Mouse (Mus musculus) midbrain, embryonic 16.5 days (tissue): ENCODE results near the gene Mmrn1. TPM values are rescaled to one million over a fixed set of nuclear protein-coding genes. Genes with fewer than 3 reads are reported as not detected.
"Not testable (repeated sequence)": the region's sequence is repeated elsewhere in the genome, so short reads cannot be mapped to it uniquely, and the experiment has no call there.

Experiments used
- ATAC-seq: fragments of 200-750 bp; cut with Nextera tagmentation; 2 replicates; pipeline ENCODE4 v1.8.0; 2017; ENCODE audit warnings: moderate TSS enrichment
- H3K27ac ChIP-seq: fragments of 300-500 bp; sonication (generic); 2 replicates; pipeline ENCODE4 v1.5.1; 2014; ENCODE audit warnings: mild to moderate bottlenecking, low read length, mixed read lengths
- H3K27me3 ChIP-seq: fragments of 300-500 bp; sonication (generic); 2 replicates; pipeline ENCODE4 v1.6.1; 2014; ENCODE audit warnings: low read depth, low read length, mixed read lengths; ENCODE audit not compliant: control insufficient read depth, insufficient read depth
- H3K36me3 ChIP-seq: fragments of 300-500 bp; sonication (generic); 2 replicates; pipeline ENCODE4 v1.6.1; 2014; ENCODE audit warnings: mild to moderate bottlenecking, low read length, moderate library complexity, mixed read lengths; ENCODE audit not compliant: control insufficient read depth, insufficient read depth
- H3K4me1 ChIP-seq: fragments of 300-500 bp; sonication (generic); 2 replicates; pipeline ENCODE4 v1.6.1; 2014; ENCODE audit warnings: mild to moderate bottlenecking, low read length, mixed read lengths; ENCODE audit not compliant: control insufficient read depth, insufficient read depth
- H3K4me2 ChIP-seq: fragments of 300-500 bp; sonication (generic); 2 replicates; pipeline ENCODE4 v1.6.1; 2014; ENCODE audit warnings: mild to moderate bottlenecking, low read length, mixed read lengths
- H3K4me3 ChIP-seq: fragments of 300-500 bp; sonication (generic); 2 replicates; pipeline ENCODE4 v1.5.1; 2014; ENCODE audit warnings: low read depth, mild to moderate bottlenecking, low read length, moderate library complexity, mixed read lengths
- H3K9ac ChIP-seq: fragments of 300-500 bp; sonication (generic); 2 replicates; pipeline ENCODE4 v1.6.1; 2014; ENCODE audit warnings: low read depth, low read length, mixed read lengths
- H3K9me3 ChIP-seq: fragments of 300-500 bp; sonication (generic); replicated peaks from 2 replicates; pipeline ENCODE4 v1.6.1; 2014; ENCODE audit warnings: mild to moderate bottlenecking, low read length, mixed read lengths; ENCODE audit not compliant: control insufficient read depth, poor library complexity, severe bottlenecking
- WGBS: fragments of 180-500 bp; shearing (Covaris S2); extraction: QIAGEN DNeasy Blood & Tissue Kit; methylation state at CpG from one replicate; pipeline ENCODE4 v1.1.7; 2014; 5-methylcytosine and 5-hydroxymethylcytosine counted together
- polyA plus RNA-seq: library from polyadenylated mRNA; unstranded; fragments of >200 nt; fragmentation: Nextera tagmentation; extraction: Ambion mirVana; gene quantifications from 2 replicates; pipeline ENCODE4 v1.2.1, GENCODE M21; 2015

Gene Mmrn1
- 1.5 and 1.8 TPM in 2 replicates for polyA plus RNA-seq

DNA sequence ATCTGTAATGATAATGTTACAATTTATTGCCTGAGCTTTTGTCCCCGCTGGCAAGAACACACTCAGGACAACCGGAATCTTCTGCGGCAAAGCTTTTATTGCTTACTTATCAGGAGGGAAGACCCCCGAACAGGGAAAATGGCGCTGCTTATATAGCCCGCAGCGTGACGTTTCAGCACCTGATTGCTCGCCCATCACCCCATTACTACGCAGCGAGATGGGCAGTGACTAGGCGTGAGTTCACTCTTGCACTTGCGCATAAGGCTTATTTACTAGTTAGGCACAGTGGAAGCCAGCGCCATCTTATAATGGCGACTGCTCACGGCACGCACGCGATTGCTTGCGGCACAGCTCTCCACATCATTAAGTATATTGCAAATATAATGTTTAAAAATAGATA lies at the start of gene Mmrn1:
TSS of gene Mmrn1 (plus strand) at position 301 of the 400 bp plus-strand sequence.
- WGBS = 96% methylated on average over 20 of the region's 20 CpGs
- H3K9ac ChIP-seq, ATAC-seq: not testable (repeated sequence)

DNA sequence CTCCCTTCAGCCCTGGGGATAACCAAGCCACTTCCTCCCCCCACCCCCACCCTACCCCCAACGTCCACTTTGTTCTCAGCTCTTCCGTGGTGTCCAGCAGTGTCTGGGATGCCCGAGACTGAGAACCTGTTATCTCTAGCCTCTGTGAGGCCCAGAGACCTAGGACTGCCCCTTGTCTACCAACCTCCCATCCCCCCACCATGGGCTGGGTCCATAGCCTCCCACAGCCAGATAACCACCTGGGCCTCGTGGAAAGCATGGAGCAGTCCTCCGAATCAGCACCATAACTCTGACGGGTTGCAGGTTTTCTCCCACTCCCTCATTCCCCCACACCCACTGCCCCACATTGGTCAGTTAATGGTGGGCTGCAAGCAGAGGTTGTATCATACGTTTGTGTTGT lies 44.4 kb upstream of the Mmrn1 start:
- no peak for ATAC-seq
- Histone ChIP-seq H3K9ac (no peak overlapping the region), H3K27me3 (no peaks in the 10 kb centered on the region), H3K27ac (no peak overlapping the region), H3K9me3 (no peaks in the 10 kb centered on the region), H3K4me3 (no peak overlapping the region), H3K36me3 (no peaks in the 10 kb centered on the region), H3K4me2 (no peak overlapping the region), H3K4me1 (no peaks in the 10 kb centered on the region)
- 90% methylated on average over 7 of the region's 7 CpGs for WGBS

More for the DNA sequence above, at the start of gene Mmrn1:
- not testable (repeated sequence) for H3K9me3 ChIP-seq, H3K4me1 ChIP-seq, H3K27ac ChIP-seq, H3K4me2 ChIP-seq, H3K4me3 ChIP-seq, H3K36me3 ChIP-seq, H3K27me3 ChIP-seq

GRCm38 (mm10) chr6:60881534-60881933 lies 43.2 kb upstream of the Mmrn1 start:
- no peak for ATAC-seq
- Histone ChIP-seq H3K27me3 (no peaks in the 10 kb centered on the region), H3K27ac (no peak overlapping the region), H3K9me3 (no peaks in the 10 kb centered on the region), H3K4me2 (no peak overlapping the region), H3K4me1 (no peaks in the 10 kb centered on the region), H3K4me3 (no peak overlapping the region), H3K36me3 (no peaks in the 10 kb centered on the region), H3K9ac (no peak overlapping the region)
- WGBS = 72% methylated on average over 2 of the region's 2 CpGs

DNA sequence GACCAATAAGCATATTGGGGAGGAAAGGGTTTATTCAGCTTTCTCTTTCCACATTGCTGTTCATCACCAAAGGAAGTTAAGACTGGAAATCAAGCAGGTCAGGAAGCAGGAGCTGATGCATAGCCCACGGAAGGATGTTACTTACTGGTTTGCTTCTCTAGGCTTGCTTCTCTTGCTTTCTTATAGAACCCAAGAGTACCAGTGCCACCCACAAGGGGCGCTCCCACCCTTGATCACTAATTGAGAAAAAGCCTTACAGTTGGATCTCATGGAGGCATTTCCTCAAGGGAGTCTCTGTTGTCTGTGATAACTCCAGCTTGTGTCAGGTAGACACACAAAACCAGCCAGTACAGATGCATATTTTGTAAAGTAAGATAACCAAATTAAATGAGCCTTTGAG lies 17.5 kb upstream of the Mmrn1 start:
- no peaks in the 10 kb centered on the region for H3K9me3 ChIP-seq
- ATAC-seq = no peak
- H3K9ac ChIP-seq = no peak overlapping the region
- H3K4me3 ChIP-seq = no peak overlapping the region
- H3K4me2 ChIP-seq = no peak overlapping the region
- H3K36me3 ChIP-seq = no peaks in the 10 kb centered on the region
- H3K27ac ChIP-seq = no peak overlapping the region
- no peaks in the 10 kb centered on the region for H3K27me3 ChIP-seq
- no peaks in the 10 kb centered on the region for H3K4me1 ChIP-seq
- WGBS = 81% methylated on average over 2 of the region's 2 CpGs

GRCm38 (mm10) chr6:60931364-60931763 lies 6.6 kb downstream of the Mmrn1 start:
- H3K4me3 ChIP-seq = no peak overlapping the region
- no peak for ATAC-seq

DNA sequence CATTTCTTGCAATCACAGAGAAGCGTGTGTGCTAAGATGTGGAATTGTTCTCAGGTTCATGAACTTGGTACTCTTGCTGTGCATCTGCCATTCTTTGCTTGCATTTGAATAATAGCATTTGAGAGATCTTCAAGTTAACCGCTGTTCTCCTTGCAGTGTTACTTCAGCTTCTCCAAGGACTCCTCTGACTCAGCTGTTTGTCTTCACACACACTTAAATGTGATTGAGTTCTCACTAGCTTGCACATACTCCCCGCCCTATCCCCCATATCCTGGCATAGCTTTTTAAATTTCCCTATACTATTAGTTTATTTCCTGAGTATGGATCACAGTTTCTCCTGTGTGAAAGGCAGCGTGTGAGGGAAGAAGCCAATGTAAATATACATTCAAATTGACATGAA lies 10.1 kb downstream of the Mmrn1 start:
- Histone ChIP-seq H3K4me1 (no peaks in the 10 kb centered on the region), H3K4me3 (no peak overlapping the region), H3K9me3 (no peaks in the 10 kb centered on the region), H3K9ac (no peak overlapping the region), H3K36me3 (no peaks in the 10 kb centered on the region), H3K27ac (no peak overlapping the region), H3K4me2 (no peak overlapping the region), H3K27me3 (no peaks in the 10 kb centered on the region)
- WGBS = 75% methylated on average over 4 of the region's 4 CpGs
- ATAC-seq = no peak

More at GRCm38 (mm10) chr6:60931364-60931763, 6.6 kb downstream of the Mmrn1 start:
- Histone ChIP-seq H3K27ac (no peak overlapping the region), H3K9ac (no peak overlapping the region), H3K36me3 (no peaks in the 10 kb centered on the region), H3K4me2 (no peak overlapping the region), H3K4me1 (no peaks in the 10 kb centered on the region), H3K27me3 (no peaks in the 10 kb centered on the region), H3K9me3 (no peaks in the 10 kb centered on the region)

DNA sequence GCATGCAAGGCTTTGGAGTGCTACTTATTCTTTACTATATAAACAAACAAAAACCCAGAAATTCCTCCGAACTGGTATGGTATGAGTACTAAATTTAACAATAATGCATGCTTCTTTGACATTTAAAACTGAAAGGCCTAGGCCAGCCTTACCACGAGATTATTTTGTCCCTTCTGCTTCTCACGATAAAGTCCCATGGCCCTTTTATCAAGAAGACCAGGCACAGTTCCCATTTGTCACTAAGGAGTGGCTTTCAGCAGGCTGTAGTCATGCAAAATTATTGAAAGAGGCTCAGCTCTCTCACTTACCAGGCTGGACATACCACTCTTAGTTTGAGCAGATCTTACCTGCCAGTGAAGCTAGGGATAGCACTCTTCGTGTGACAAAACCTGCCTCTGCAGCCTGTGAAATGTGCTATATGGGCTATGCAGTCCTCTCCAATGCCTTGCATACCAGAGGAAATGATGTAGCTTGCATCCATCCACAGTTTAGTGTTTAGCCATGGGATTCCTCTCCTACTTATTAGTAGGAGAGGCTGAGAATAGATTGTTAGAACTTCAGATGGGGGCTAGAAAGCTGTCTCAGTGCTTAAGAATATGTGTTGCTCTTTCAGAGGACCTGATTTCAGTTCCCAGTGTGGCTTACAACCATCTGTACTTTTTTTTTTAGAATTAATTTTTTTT lies 10.8 kb downstream of the Mmrn1 start:
- no peaks in the 10 kb centered on the region for H3K36me3 ChIP-seq
- H3K4me1 ChIP-seq = no peaks in the 10 kb centered on the region
- H3K4me3 ChIP-seq = no peak overlapping the region
- ATAC-seq = no peak
- no peak overlapping the region for H3K9ac ChIP-seq
- H3K27me3 ChIP-seq = no peaks in the 10 kb centered on the region
- no peak overlapping the region for H3K4me2 ChIP-seq
- 79% methylated on average over 4 of the region's 4 CpGs for WGBS
- H3K27ac ChIP-seq = no peak overlapping the region
- H3K9me3 ChIP-seq = no peaks in the 10 kb centered on the region

GRCm38 (mm10) chr6:60944178-60944577 lies 19.4 kb downstream of the Mmrn1 start:
- Histone ChIP-seq H3K4me2 (no peak overlapping the region), H3K36me3 (no peaks in the 10 kb centered on the region), H3K9me3 (no peaks in the 10 kb centered on the region), H3K4me1 (no peaks in the 10 kb centered on the region), H3K27me3 (no peaks in the 10 kb centered on the region), H3K4me3 (no peak overlapping the region), H3K9ac (no peak overlapping the region), H3K27ac (no peak overlapping the region)
- no peak for ATAC-seq
- 82% methylated on average over 7 of the region's 7 CpGs for WGBS

- Histone ChIP-seq H3K4me1 (no peaks in the 10 kb centered on the region), H3K9ac (no peak overlapping the region), H3K36me3 (no peaks in the 10 kb centered on the region), H3K9me3 (no peaks in the 10 kb centered on the region), H3K27ac (no peak overlapping the region), H3K27me3 (no peaks in the 10 kb centered on the region), H3K4me3 (no peak overlapping the region), H3K4me2 (no peak overlapping the region)
- WGBS = 83% methylated on average over 9 of the region's 9 CpGs
- ATAC-seq = no peak
These were observed 19.8 kb downstream of the Mmrn1 start for GRCm38 (mm10) chr6:60944621-60945020.
